In the genomic region with DNA sequence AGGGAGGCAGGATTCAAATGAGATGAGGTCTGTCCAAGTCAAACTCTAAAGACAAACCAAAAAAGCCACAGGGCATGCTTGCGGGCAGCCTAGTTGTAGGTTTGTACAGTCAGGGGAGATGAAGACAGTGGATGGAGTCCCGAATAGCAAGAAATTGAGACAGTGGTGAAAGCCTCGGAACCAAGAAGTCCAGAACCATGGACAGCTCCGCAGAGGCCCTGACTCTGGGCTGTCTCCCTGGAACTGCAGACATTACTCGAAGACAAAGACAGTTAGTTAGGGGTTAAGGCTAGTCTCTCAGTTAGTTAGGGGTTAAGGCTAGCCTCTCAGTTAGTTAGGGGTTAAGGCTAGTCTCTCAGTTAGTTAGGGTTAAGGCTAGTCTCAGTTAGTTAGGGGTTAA, we compare ENCODE assay signal across 12 mouse cellular contexts. TPM values are rescaled to one million over a fixed set of nuclear protein-coding genes. Genes with fewer than 3 reads are reported as not detected.
DNase-seq lines count a peak whose midpoint lies in the region; ATAC-seq and TF ChIP-seq lines count a peak whose summit lies in the region.
"Had no signal": no experiment of that assay in that cellular context is flagged by ENCODE, and none has a peak within 500 bp of the region (broad histone marks: within the 10 kb centered on the region; RNA-seq: fewer than 3 reads in every experiment).

No protein-coding gene starts in this region.

- no peak overlapping the region for H3K9ac ChIP-seq in hindbrain, embryonic 14.5 days
- H3K9ac ChIP-seq in hindbrain, embryonic 12.5 days, result no peak overlapping the region
- no peak overlapping the region for H3K9ac ChIP-seq in embryonic facial prominence, embryonic 14.5 days (ENCODE audit: low read depth, low read length)

- no peak overlapping the region for H3K4me3 ChIP-seq in hindbrain, embryonic 14.5 days (replicated peaks; ENCODE audit: low read length)
- no peak overlapping the region for H3K4me3 ChIP-seq in hindbrain, embryonic 12.5 days
- no peak overlapping the region for H3K4me3 ChIP-seq in thymus, adult 2 months (ENCODE audit: control insufficient read depth, insufficient read depth, low read length)
- no peak overlapping the region for H3K4me3 ChIP-seq in embryonic facial prominence, embryonic 14.5 days (ENCODE audit: low read depth, low read length)

- H3K36me3 ChIP-seq in hindbrain, embryonic 14.5 days (replicated peaks; ENCODE audit: control insufficient read depth, insufficient read depth), result no peaks in the 10 kb centered on the region
- H3K36me3 ChIP-seq in hindbrain, embryonic 12.5 days, result no peaks in the 10 kb centered on the region
- H3K36me3 ChIP-seq in thymus, adult 2 months (ENCODE audit: control insufficient read depth, insufficient read depth, low read length), result no peaks in the 10 kb centered on the region
- H3K36me3 ChIP-seq in embryonic facial prominence, embryonic 14.5 days (ENCODE audit: control insufficient read depth, insufficient read depth, low read length), result no peaks in the 10 kb centered on the region; the same call in 1 of the 2 replicates

- H3K4me2 ChIP-seq in hindbrain, embryonic 14.5 days (replicated peaks), result no peak overlapping the region
- no peak overlapping the region for H3K4me2 ChIP-seq in hindbrain, embryonic 12.5 days (replicated peaks)
- no peak overlapping the region for H3K4me2 ChIP-seq in embryonic facial prominence, embryonic 14.5 days (ENCODE audit: low read depth, low read length)

- no peaks in the 10 kb centered on the region for H3K4me1 ChIP-seq in hindbrain, embryonic 14.5 days (replicated peaks; ENCODE audit: control insufficient read depth, insufficient read depth, low read length)
- no peaks in the 10 kb centered on the region for H3K4me1 ChIP-seq in hindbrain, embryonic 12.5 days
- no peaks in the 10 kb centered on the region for H3K4me1 ChIP-seq in thymus, adult 2 months (replicated peaks; ENCODE audit: control insufficient read depth, insufficient read depth, low read length)
- H3K4me1 ChIP-seq in embryonic facial prominence, embryonic 14.5 days (ENCODE audit: control insufficient read depth, insufficient read depth, low read length), result no peaks in the 10 kb centered on the region

- no peak for TF ChIP-seq CTCF in thymus, adult 2 months (IDR thresholded peaks at IDR 0.05; ENCODE audit: borderline replicate concordance, control insufficient read depth, extremely low read depth, insufficient read depth, low read length, poor library complexity)

- no peak overlapping the region for H3K27ac ChIP-seq in hindbrain, embryonic 14.5 days
- no peak overlapping the region for H3K27ac ChIP-seq in hindbrain, embryonic 12.5 days
- no peak overlapping the region for H3K27ac ChIP-seq in thymus, adult 2 months (ENCODE audit: control insufficient read depth, insufficient read depth, low read length)
- H3K27ac ChIP-seq in embryonic facial prominence, embryonic 14.5 days (replicated peaks; ENCODE audit: low read depth, low read length), result no peak overlapping the region

- no peaks in the 10 kb centered on the region for H3K27me3 ChIP-seq in hindbrain, embryonic 14.5 days (ENCODE audit: control insufficient read depth, insufficient read depth, low read length)
- no peaks in the 10 kb centered on the region for H3K27me3 ChIP-seq in hindbrain, embryonic 12.5 days
- H3K27me3 ChIP-seq in thymus, adult 2 months (ENCODE audit: control insufficient read depth, insufficient read depth, low read length), result no peaks in the 10 kb centered on the region
- H3K27me3 ChIP-seq in embryonic facial prominence, embryonic 14.5 days (replicated peaks; ENCODE audit: control insufficient read depth, insufficient read depth, low read length), result no peaks in the 10 kb centered on the region

- 63% methylated on average over 5 of the region's 5 CpGs for WGBS in hindbrain, embryonic 14.5 days
- WGBS in hindbrain, embryonic 12.5 days, result 52% methylated on average over 5 of the region's 5 CpGs
- WGBS in thymus, adult 2 months, result 59% methylated on average over 5 of the region's 5 CpGs
- WGBS in embryonic facial prominence, embryonic 14.5 days, result 47% methylated on average over 5 of the region's 5 CpGs

- no peak for TF ChIP-seq POLR2A in thymus, adult 2 months (IDR thresholded peaks at IDR 0.05; ENCODE audit: control insufficient read depth, extremely low read depth, insufficient read depth, low read length, poor library complexity)

- no peak for ATAC-seq in hindbrain, embryonic 14.5 days (ENCODE audit: low FRiP score)
- no peak for ATAC-seq in hindbrain, embryonic 12.5 days (ENCODE audit: low FRiP score)
- ATAC-seq in embryonic facial prominence, embryonic 14.5 days (ENCODE audit: low read depth), result no peak

- DNase-seq in hindbrain, embryonic 14.5 days (ENCODE audit: low spot score), result peak; percentile 32
- DNase-seq in thymus, postnatal 4 days, result peak; percentile 45
- no peak for DNase-seq in thymus, adult 2 months
- DNase-seq in embryonic facial prominence, embryonic 14.5 days (ENCODE audit: low spot score), result peak; percentile 43
- DNase-seq in spleen, postnatal 4 days (ENCODE audit: low spot score in 2 of 2), result no peak
- DNase-seq in urinary bladder, adult 18-20 months (ENCODE audit: low spot score in 2 of 2), result no peak
- no peak for DNase-seq in left cerebral cortex, adult 8-10 months (ENCODE audit: low spot score in 2 of 2)
- DNase-seq: cerebellum, adult 2 months had no signal

- no peaks in the 10 kb centered on the region for H3K9me3 ChIP-seq in hindbrain, embryonic 14.5 days (ENCODE audit: control insufficient read depth, low read length)
- no peaks in the 10 kb centered on the region for H3K9me3 ChIP-seq in hindbrain, embryonic 12.5 days (replicated peaks)
- H3K9me3 ChIP-seq in embryonic facial prominence, embryonic 14.5 days (ENCODE audit: control insufficient read depth, low read length), result no peaks in the 10 kb centered on the region

RNA-seq across cellular contexts. Expression of a gene that starts 13.0 kb away (rescaled TPM):
- polyA plus RNA-seq in hindbrain, embryonic 14.5 days (2014; fragmentation: Nextera tagmentation; extraction: Ambion mirVana), result 45.4 and 49.3 TPM in 2 replicates
- 86.6 and 97.4 TPM in 2 replicates for polyA plus RNA-seq in hindbrain, embryonic 12.5 days (2016; fragmentation: Nextera tagmentation; extraction: Ambion mirVana)
- 7.7 and 8.3 TPM in 2 replicates for polyA plus RNA-seq in thymus, adult 2 months (2012; rRNA removed)
- polyA plus RNA-seq in embryonic facial prominence, embryonic 14.5 days (2014; fragmentation: Nextera tagmentation; extraction: Ambion mirVana), result 18.1 and 19.4 TPM in 2 replicates
- total RNA-seq in left cerebral cortex, adult 8-10 months (2022), result 10 to 100 TPM; 14.9 to 18.4 (median 16.7) TPM

RNA-seq across cellular contexts. Expression of a gene that starts 23.6 kb away (rescaled TPM):
- not detected in 2 replicates for polyA plus RNA-seq in hindbrain, embryonic 14.5 days (2014; fragmentation: Nextera tagmentation; extraction: Ambion mirVana)
- polyA plus RNA-seq in hindbrain, embryonic 12.5 days (2016; fragmentation: Nextera tagmentation; extraction: Ambion mirVana), result not detected in 2 replicates
- 0.16 and 0.17 TPM in 2 replicates for polyA plus RNA-seq in thymus, adult 2 months (2012; rRNA removed)
- polyA plus RNA-seq in embryonic facial prominence, embryonic 14.5 days (2014; fragmentation: Nextera tagmentation; extraction: Ambion mirVana), result 0.26 TPM in 1 of 2 replicates, not detected in the other
- not detected for total RNA-seq in left cerebral cortex, adult 8-10 months (2022)
- total RNA-seq: layer of hippocampus, postnatal 10 days had no signal
- polyA plus RNA-seq: cerebellum, adult 2 months; frontal cortex, adult 2 months; neural tube, embryonic 14.5 days had no signal

RNA-seq across cellular contexts. Expression of a gene that starts 31.8 kb away (rescaled TPM):
- polyA plus RNA-seq in hindbrain, embryonic 14.5 days (2014; fragmentation: Nextera tagmentation; extraction: Ambion mirVana), result 3.8 and 4.8 TPM in 2 replicates
- polyA plus RNA-seq in hindbrain, embryonic 12.5 days (2016; fragmentation: Nextera tagmentation; extraction: Ambion mirVana), result 4.7 and 4.9 TPM in 2 replicates
- 3.3 and 5.3 TPM in 2 replicates for polyA plus RNA-seq in thymus, adult 2 months (2012; rRNA removed)
- polyA plus RNA-seq in embryonic facial prominence, embryonic 14.5 days (2014; fragmentation: Nextera tagmentation; extraction: Ambion mirVana), result 4.8 and 5.0 TPM in 2 replicates
- 1 to 10 TPM; 5.6 to 6.2 (median 5.8) TPM for total RNA-seq in left cerebral cortex, adult 8-10 months (2022)

RNA-seq across cellular contexts. Expression of a gene that starts 47.7 kb away (rescaled TPM):
- 7.1 and 8.0 TPM in 2 replicates for polyA plus RNA-seq in hindbrain, embryonic 14.5 days (2014; fragmentation: Nextera tagmentation; extraction: Ambion mirVana)
- polyA plus RNA-seq in hindbrain, embryonic 12.5 days (2016; fragmentation: Nextera tagmentation; extraction: Ambion mirVana), result 6.3 and 7.6 TPM in 2 replicates
- 29.1 and 30.8 TPM in 2 replicates for polyA plus RNA-seq in thymus, adult 2 months (2012; rRNA removed)
- 22.2 and 26.4 TPM in 2 replicates for polyA plus RNA-seq in embryonic facial prominence, embryonic 14.5 days (2014; fragmentation: Nextera tagmentation; extraction: Ambion mirVana)
- total RNA-seq in left cerebral cortex, adult 8-10 months (2022), result 1 to 10 TPM; 7.0 to 8.5 (median 7.6) TPM

RNA-seq across cellular contexts. Expression of a gene that starts 49.5 kb away (rescaled TPM):
- polyA plus RNA-seq in hindbrain, embryonic 14.5 days (2014; fragmentation: Nextera tagmentation; extraction: Ambion mirVana), result 94.0 and 101 TPM in 2 replicates
- 82.4 and 87.1 TPM in 2 replicates for polyA plus RNA-seq in hindbrain, embryonic 12.5 days (2016; fragmentation: Nextera tagmentation; extraction: Ambion mirVana)
- polyA plus RNA-seq in thymus, adult 2 months (2012; rRNA removed), result 193 and 212 TPM in 2 replicates
- polyA plus RNA-seq in embryonic facial prominence, embryonic 14.5 days (2014; fragmentation: Nextera tagmentation; extraction: Ambion mirVana), result 83.8 and 86.9 TPM in 2 replicates
- total RNA-seq in left cerebral cortex, adult 8-10 months (2022), result 10 to 100 TPM; 60.2 to 76.5 (median 66.7) TPM

Comparison
In these comparisons a context has a peak if more than half of its experiments do, and no peak if none do; other contexts are left out.
1. DNase-seq: peak in hindbrain, embryonic 14.5 days (single experiment), thymus, postnatal 4 days (single experiment) and embryonic facial prominence, embryonic 14.5 days (single experiment); none in thymus, adult 2 months (single experiment), spleen, postnatal 4 days (0 of 2), urinary bladder, adult 18-20 months (0 of 2) and left cerebral cortex, adult 8-10 months (0 of 2).